Mouse (Mus musculus): Measurements from ENCODE around the gene Cops9. TPM values are rescaled to one million over a fixed set of nuclear protein-coding genes. Genes with fewer than 3 reads are reported as not detected.

Cops9 gene
- 176 and 280 TPM in 2 replicates for polyA plus RNA-seq (2012; rRNA removed)

DNA sequence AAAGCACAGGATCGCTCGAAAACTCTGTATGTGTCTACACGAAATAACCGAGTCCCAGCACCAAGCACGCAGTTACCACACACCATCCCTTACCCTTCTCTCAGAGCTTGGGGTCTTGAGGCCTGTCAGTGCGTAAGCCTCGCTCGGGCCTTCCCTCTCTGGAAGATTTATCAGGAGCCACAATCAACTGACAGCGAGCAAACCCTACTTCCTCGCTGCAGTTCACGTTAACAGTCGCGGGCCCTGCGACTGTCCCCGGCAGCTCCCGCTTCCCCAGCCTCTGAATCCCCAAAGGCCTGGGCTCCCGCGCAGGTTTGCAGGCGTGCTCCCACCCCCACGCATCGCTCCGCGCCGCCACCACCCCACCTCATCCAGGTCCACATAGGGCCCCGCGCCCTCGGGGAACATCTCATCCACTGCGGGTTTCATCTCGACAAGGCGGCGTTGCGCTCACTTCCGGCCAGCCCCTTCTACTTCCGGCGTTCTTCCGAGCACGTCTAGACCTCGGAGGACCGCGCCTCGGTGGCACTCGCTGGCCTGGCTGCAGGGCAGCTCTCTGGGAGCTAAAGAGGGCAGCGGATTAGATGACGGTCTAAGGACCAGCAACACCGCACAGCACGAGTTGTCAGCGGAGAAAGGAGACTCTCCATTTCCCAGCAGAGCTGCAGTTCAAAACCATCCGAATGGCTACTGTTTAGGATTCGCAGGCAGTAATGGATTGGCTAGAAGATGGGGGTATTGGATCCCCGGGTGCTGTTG is at the start of gene Cops9:
Gene Cops9 (minus strand): TSS at position 472 of the 759 bp plus-strand sequence.
- H3K36me3 ChIP-seq (ENCODE audit: control insufficient read depth, insufficient read depth, low read length) = no peaks in the 10 kb centered on the region
- H3K4me3 ChIP-seq (ENCODE audit: insufficient read depth, low read depth, low read length) = peak within 1 kb of the TSS; percentile 95
- DNase-seq = peak; percentile 92
- WGBS = 2% methylated on average over 50 of the region's 50 CpGs
- no peak within 1 kb of the TSS for H3K27ac ChIP-seq (ENCODE audit: insufficient read depth, low read depth, low read length)
- no peaks in the 10 kb centered on the region for H3K27me3 ChIP-seq (replicated peaks; ENCODE audit: control insufficient read depth, insufficient read depth, low read length)
- H3K4me1 ChIP-seq (ENCODE audit: control insufficient read depth, insufficient read depth, low read length) = peaks cover 9% of the 10 kb centered on the region; the same call in 1 of the 2 replicates
- no peak for TF ChIP-seq CTCF (conservative IDR thresholded peaks at IDR 0.05; ENCODE audit: insufficient read depth, insufficient read length, low read depth, low read length)
- peak; percentile 65 for TF ChIP-seq POLR2A (IDR thresholded peaks at IDR 0.05; ENCODE audit: low read depth, low read length)

- Histone ChIP-seq H3K36me3 (ENCODE audit: control insufficient read depth, insufficient read depth, low read length) (no peaks in the 10 kb centered on the region), H3K4me3 (ENCODE audit: insufficient read depth, low read depth, low read length) (no peak overlapping the region), H3K4me1 (ENCODE audit: control insufficient read depth, insufficient read depth, low read length) (no peaks in the 10 kb centered on the region), H3K27me3 (replicated peaks; ENCODE audit: control insufficient read depth, insufficient read depth, low read length) (no peaks in the 10 kb centered on the region), H3K27ac (ENCODE audit: insufficient read depth, low read depth, low read length) (no peak overlapping the region)
- DNase-seq = no peak
- TF ChIP-seq CTCF (conservative IDR thresholded peaks at IDR 0.05; ENCODE audit: insufficient read depth, insufficient read length, low read depth, low read length) = no peak
- TF ChIP-seq POLR2A (IDR thresholded peaks at IDR 0.05; ENCODE audit: low read depth, low read length) = no peak
- 84% methylated on average over 3 of the region's 3 CpGs for WGBS
Measured at GRCm38 (mm10) chr1:92691166-92691844, 49.5 kb upstream of the Cops9 start.

- Histone ChIP-seq H3K4me3 (ENCODE audit: insufficient read depth, low read depth, low read length) (no peak overlapping the region), H3K27ac (ENCODE audit: insufficient read depth, low read depth, low read length) (no peak overlapping the region), H3K36me3 (ENCODE audit: control insufficient read depth, insufficient read depth, low read length) (no peaks in the 10 kb centered on the region), H3K4me1 (ENCODE audit: control insufficient read depth, insufficient read depth, low read length) (no peaks in the 10 kb centered on the region), H3K27me3 (replicated peaks; ENCODE audit: control insufficient read depth, insufficient read depth, low read length) (no peaks in the 10 kb centered on the region)
- TF ChIP-seq POLR2A (IDR thresholded peaks at IDR 0.05; ENCODE audit: low read depth, low read length) (no peak), CTCF (conservative IDR thresholded peaks at IDR 0.05; ENCODE audit: insufficient read depth, insufficient read length, low read depth, low read length) (no peak)
- DNase-seq = no peak
- WGBS = 34% methylated on average over 8 of the region's 8 CpGs
Measured at GRCm38 (mm10) chr1:92686994-92687393, 45.2 kb upstream of the Cops9 start.

GRCm38 (mm10) chr1:92683151-92683550 is 41.4 kb upstream of the Cops9 start:
- Histone ChIP-seq H3K4me3 (ENCODE audit: insufficient read depth, low read depth, low read length) (no peak overlapping the region), H3K27ac (ENCODE audit: insufficient read depth, low read depth, low read length) (no peak overlapping the region), H3K4me1 (ENCODE audit: control insufficient read depth, insufficient read depth, low read length) (peaks cover 3% of the 10 kb centered on the region; the same call in 1 of the 2 replicates), H3K27me3 (replicated peaks; ENCODE audit: control insufficient read depth, insufficient read depth, low read length) (no peaks in the 10 kb centered on the region), H3K36me3 (ENCODE audit: control insufficient read depth, insufficient read depth, low read length) (no peaks in the 10 kb centered on the region)
- DNase-seq = no peak
- no peak for TF ChIP-seq POLR2A (IDR thresholded peaks at IDR 0.05; ENCODE audit: low read depth, low read length)
- TF ChIP-seq CTCF (conservative IDR thresholded peaks at IDR 0.05; ENCODE audit: insufficient read depth, insufficient read length, low read depth, low read length) = no peak
- 83% methylated on average over 8 of the region's 8 CpGs for WGBS

DNA sequence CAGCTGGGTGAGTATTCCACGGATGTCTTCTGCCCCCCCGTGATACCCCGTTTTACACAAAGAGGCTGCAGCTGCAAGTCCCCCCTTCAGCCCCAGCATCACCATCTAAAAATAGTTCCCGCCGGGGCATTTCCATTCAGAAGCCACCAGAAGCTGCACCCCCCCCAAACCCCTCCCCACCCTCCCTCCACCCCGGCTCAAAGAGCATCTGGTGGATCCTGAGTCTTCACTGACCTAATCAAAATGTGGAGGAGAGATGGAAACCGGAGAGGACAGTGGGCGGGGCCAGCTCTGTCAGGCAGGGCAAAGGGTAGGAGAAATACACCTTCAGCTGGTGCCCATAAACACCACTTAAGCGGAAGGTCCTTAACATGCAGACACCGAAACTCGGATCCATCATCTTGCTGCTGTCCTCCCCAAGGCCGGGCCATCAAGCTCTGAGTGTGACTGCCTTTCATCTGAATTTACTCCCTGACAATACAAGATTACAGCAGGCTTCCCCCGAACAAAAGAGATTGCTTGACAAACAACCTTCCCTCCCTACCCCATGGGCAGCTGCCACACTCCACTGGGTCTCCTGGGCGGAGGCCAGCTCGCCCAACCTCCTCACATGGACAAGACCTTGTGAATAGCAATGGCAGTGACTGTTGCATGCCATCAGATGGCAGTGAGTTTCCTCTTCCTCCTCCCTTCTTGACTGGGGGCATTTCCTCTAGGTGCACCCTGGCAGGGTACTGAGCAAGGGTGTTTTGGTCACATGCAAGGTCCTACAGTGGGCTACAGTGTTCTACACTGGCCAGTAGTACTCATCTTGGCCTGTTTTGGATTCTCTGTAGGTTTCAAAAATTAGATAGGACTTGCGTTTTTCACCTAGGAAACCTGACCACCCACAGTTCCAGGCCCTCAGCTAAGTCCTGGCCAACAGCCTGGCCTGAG is 39.2 kb upstream of the Cops9 start:
- 16% methylated on average over 16 of the region's 16 CpGs for WGBS
- no peaks in the 10 kb centered on the region for H3K27me3 ChIP-seq (replicated peaks; ENCODE audit: control insufficient read depth, insufficient read depth, low read length)
- no peaks in the 10 kb centered on the region for H3K36me3 ChIP-seq (ENCODE audit: control insufficient read depth, insufficient read depth, low read length)
- no peak overlapping the region for H3K4me3 ChIP-seq (ENCODE audit: insufficient read depth, low read depth, low read length)
- peak overlapping the region; percentile 20; the same call in 1 of the 2 replicates for H3K27ac ChIP-seq (ENCODE audit: insufficient read depth, low read depth, low read length)
- H3K4me1 ChIP-seq (ENCODE audit: control insufficient read depth, insufficient read depth, low read length) = peaks cover 3% of the 10 kb centered on the region; the same call in 1 of the 2 replicates
- TF ChIP-seq CTCF (conservative IDR thresholded peaks at IDR 0.05; ENCODE audit: insufficient read depth, insufficient read length, low read depth, low read length) (no peak), POLR2A (IDR thresholded peaks at IDR 0.05; ENCODE audit: low read depth, low read length) (no peak)
- DNase-seq = peak; percentile 86

GRCm38 (mm10) chr1:92678757-92679156 is 37.0 kb upstream of the Cops9 start:
- 90% methylated on average over 5 of the region's 5 CpGs for WGBS
- no peak overlapping the region for H3K4me3 ChIP-seq (ENCODE audit: insufficient read depth, low read depth, low read length)
- no peaks in the 10 kb centered on the region for H3K36me3 ChIP-seq (ENCODE audit: control insufficient read depth, insufficient read depth, low read length)
- TF ChIP-seq CTCF (conservative IDR thresholded peaks at IDR 0.05; ENCODE audit: insufficient read depth, insufficient read length, low read depth, low read length) = no peak
- TF ChIP-seq POLR2A (IDR thresholded peaks at IDR 0.05; ENCODE audit: low read depth, low read length) = no peak
- no peak overlapping the region for H3K27ac ChIP-seq (ENCODE audit: insufficient read depth, low read depth, low read length)
- no peak for DNase-seq
- peaks cover 3% of the 10 kb centered on the region; the same call in 1 of the 2 replicates for H3K4me1 ChIP-seq (ENCODE audit: control insufficient read depth, insufficient read depth, low read length)
- H3K27me3 ChIP-seq (replicated peaks; ENCODE audit: control insufficient read depth, insufficient read depth, low read length) = no peaks in the 10 kb centered on the region

Measured in kidney, adult 2 months (tissue).